Mouse (Mus musculus) spleen, postnatal 14 days (tissue): Measurements from ENCODE around the gene Olfr267.

Experiments
- DNase-seq, 2 experiments: peaks; one replicate each; pipeline ENCODE4 v3.0.0; 2021 to 2022; ENCODE audit warnings: low spot score in 2 of 2

Olfr267 gene

GRCm38 (mm10) chr4:58787616-58788015, at the start of gene Olfr267:
Gene Olfr267, minus strand, starts transcription at chr4:58787716.
- DNase-seq = no peak

- DNase-seq = no peak
Measured at GRCm38 (mm10) chr4:58832908-58833307, 45.4 kb upstream of the Olfr267 start.

DNA sequence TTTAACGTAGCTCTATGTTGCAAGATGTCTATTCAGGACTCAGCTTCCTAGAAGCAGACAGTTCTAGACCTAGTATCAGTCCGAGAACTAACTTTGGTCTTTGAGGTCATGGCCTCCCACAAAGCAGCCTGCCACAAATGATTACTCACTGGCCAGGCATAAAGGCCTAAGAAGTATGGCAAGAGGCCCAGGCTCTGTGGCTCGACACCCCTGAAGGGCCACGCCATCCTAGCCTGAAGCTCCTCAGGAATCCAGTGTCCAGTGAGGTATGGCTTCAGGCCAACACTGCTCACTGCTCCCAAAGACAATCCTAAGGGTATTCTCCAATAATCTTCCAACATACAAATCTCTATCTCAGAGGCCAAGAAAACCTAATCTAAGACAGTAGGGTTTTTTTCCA, 38.4 kb upstream of the Olfr267 start:
- DNase-seq = no peak

GRCm38 (mm10) chr4:58786659-58787058, 857 bp downstream of the Olfr267 start:
- DNase-seq = no peak

DNA sequence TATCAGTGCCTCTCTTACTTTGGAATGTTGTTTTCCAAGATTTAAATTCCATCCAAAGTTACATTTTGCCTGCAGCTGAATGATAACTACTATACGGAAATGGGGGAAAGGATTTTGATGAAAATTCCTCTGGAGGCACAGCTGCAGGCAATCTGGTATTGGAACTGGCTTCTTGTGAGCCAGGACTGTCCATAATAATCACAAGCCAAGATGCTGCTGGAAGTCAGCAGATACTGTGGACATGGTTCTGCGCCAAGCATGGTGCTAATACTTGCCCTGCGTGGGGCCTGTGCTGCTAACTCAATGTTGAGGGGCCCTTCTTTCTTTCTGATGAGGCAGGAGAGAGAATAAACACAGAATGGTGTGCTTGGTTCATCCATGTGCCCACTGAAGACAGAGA, 24.1 kb downstream of the Olfr267 start:
- DNase-seq = no peak

- DNase-seq = no peak
Measured at GRCm38 (mm10) chr4:58749510-58749909, 38.0 kb downstream of the Olfr267 start.

GRCm38 (mm10) chr4:58749101-58749500, 38.4 kb downstream of the Olfr267 start:
- DNase-seq = no peak

GRCm38 (mm10) chr4:58745583-58746222, 41.8 kb downstream of the Olfr267 start:
- no peak for DNase-seq

DNA sequence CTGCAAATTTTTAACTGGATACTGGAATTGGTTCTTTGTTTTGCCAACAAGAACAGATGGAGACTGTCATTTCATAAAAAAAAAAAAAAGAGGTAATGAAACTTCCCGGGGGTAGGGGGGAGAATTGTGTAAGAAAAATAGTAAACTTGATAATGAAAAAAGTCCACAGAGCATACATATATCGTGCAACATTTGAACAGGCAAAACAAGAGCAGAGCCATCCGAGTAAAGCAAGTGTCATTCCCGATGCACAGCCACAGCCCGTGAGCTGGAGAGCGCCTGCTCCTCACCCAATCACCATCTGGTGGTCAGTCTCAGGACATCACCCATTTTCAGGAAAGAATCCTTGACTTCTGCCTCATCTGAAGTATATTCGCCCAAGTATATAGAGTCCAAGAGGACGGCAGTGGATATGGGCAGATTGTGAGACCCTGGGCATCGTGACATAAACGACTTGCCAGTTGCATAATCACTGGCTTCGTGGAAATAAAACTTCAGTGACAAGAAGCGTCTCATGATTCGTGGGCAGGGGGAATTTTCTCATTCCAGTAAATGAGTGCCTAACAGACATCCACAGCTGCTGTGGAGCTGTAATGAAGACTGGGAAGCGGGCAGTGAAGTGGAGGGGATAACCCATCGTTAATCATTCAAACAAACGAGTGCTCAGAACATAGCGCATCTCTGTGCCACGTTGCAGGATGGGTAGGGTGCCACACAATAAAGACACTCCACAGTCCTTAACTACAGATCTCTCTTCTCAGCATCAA, 50.5 kb downstream of the Olfr267 start:
- no peak for DNase-seq
